Mouse (Mus musculus) T-helper 2 cell (primary cell): ENCODE measurements at regions not wholly inside any gene's neighbourhood (a gene's known extent, or its start where the extent isn't known, plus 50 kb on each side); places are given as distances from the start of the nearest gene placed in this dataset.

Source experiments
- in situ Hi-C: fragments of 300-600 bp; cut with MboI, MseI; formaldehyde crosslinking; loops from one replicate; pipeline ENCODE4 v1.15.1; 2025; ENCODE audit warnings: high pct_unique_total_duplicates

- in situ Hi-C loops = no loop called here
Measured at GRCm38 (mm10) chr13:60237091-60237490, 59.9 kb upstream of the Gas1 start.

DNA sequence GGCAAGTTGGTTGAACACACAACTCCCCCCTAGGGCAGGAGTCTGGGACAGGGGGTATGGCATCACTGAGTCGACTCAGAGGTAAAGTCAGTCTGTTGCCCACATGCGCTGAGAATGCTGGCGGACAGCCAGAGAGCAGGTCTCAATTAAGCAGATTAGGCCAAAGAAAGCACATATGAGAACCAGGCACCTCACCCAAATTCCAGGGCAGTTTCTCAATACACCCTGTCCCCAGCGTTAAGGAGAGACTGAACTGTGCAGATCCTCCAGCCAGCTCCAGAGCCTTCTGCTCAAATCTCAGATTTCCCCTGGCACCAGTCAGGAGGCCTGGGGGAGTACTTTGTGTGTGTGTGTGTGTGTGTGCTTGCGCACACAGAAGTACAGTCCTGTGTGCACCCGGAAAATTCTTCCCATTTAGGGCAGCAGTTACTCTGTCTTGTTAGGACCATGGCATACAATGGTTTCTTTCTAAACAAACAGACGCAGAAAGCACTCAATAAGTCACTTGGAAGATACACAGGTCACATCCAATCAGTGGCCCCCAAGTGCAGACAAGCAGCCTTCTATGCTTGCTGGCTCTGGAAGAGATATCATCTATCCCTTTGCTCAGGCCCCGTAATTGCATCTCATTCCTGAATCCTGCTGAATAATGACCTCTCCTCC, 65.4 kb upstream of the Gas1 start:
- in situ Hi-C loops = no loop called here

DNA sequence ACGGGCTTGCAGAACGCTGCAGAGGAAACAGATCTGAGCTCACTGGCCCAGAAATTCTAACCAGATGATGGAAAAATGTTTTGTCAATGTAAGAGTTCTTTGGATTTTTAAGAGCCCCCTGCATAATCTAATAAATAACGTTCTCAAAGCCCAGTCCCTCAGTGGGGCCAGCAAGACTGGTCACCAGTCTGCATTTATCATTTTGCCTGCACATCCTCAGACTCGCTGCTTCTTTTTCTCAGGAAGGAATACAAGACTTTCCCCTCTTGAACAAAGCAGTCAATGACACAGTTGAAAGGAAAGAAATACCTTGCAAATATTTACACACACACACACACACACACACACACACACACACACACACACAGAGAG, 65.9 kb upstream of the Gas1 start:
- in situ Hi-C loops = no loop called here

GRCm38 (mm10) chr13:60255162-60255561, 78.0 kb upstream of the Gas1 start:
- in situ Hi-C loops = no loop called here

DNA sequence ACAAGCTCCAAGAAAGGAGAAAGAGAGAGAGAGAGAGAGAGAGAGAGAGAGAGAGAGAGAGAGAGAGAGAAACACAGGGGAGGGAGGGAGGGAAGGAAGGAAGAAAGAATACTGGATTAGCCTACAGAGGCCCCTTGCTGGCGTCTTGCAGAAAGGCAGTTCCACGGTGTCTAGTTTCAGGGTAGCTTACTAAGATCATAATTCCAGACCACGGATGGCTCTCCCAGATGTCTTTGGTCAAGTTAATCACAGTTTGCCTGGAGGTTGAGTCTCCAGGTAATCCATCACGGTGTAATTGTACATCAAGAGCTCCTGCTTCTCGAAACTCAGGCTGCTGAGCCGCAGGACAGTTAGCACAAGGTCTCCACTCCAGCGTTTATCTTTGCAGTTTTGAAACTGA, 78.5 kb upstream of the Gas1 start:
- in situ Hi-C loops = no loop called here

DNA sequence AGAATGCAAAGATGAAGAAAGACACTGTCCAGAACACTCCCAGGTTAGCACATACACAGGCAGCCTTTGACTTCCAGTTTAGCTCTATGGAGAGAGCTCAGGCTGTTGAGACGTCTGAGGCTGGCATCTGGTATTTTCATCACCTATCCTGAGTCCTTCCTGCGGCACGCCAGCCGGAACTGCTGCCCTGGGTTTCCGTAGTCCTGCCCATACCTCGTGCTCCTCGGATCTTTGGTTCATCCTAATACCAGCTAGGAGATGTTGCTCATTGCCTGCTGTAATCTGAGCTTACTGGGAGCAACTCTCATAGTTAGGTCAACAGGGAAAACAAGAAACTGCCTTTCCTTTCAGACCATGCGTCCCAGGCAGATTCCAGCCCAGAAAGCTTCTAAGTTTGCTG, 79.8 kb upstream of the Gas1 start:
- in situ Hi-C loops = no loop called here

DNA sequence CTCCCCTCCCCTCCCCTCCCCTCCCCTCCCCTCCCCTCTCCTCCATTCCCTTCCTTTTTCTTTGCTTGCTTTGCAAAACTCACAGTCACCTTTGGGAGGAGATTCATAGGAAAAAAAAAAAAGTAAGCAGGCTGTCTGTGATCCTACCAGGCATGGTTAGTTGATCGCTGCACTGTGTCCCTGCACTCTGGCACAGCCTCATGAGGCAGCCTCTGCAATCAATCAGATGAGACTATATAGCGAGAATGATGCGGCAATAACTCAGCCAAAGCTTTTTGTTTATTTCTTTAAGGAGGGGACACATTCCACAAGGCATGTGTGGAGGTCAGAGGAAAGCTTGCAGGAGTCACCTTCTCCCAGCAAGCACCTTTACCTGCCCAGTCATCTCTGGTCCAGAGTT, 80.7 kb upstream of the Gas1 start:
- in situ Hi-C loops = no loop called here

- in situ Hi-C loops = loop anchor here (5.0 kb wide), 1 partner anchor 250 kb away; no protein-coding TSS in a partner anchor
Measured at GRCm38 (mm10) chr13:60262449-60263028, 85.4 kb upstream of the Gas1 start.

GRCm38 (mm10) chr13:60264504-60264903, 87.3 kb upstream of the Gas1 start:
- in situ Hi-C loops = loop anchor here (5.0 kb wide), 1 partner anchor 252 kb away; no protein-coding TSS in a partner anchor

DNA sequence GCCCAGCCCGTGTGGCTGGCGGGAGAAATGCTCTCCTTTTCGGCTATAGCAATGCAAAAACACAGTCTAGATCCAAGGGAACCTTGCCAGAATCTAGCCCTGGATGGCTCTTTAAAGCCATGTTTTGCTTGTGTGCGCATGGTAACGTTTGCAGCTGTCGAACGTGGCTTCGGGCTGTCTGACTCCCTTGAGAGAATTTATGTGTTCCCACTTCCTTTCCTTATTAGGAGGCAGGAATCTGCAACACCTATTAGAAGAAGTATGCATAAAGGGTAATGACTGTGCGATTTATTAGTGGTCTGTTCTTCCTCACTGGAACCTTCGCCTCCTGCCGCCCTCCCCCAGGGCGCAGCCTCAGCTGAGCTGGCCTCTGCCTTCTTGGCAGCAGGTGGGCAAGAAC, 90.4 kb upstream of the Gas1 start:
- in situ Hi-C loops = no loop called here

- in situ Hi-C loops = no loop called here
Measured at GRCm38 (mm10) chr13:60268256-60268655, 91.1 kb upstream of the Gas1 start.

DNA sequence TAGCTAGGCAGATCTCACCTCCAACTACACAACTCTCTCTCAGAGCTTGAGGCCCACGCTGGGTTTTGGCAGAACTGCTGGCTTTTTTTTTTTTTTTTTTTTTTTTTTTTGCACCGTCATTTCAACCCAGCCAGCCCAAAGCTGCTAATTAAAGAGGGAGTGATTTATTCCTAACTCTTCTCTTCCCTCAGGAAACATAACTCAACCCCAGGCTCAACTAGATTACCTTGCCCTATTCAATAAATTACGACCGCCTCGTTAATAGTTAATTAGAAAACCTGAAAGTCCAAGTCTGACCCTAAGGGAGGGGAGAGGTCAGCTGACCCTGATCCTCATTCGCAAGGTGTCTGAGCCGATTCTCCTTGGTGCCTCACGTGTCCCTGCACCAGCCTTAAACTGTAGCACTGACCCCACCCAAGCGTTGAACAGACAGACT, 92.3 kb upstream of the Gas1 start:
- in situ Hi-C loops = no loop called here

DNA sequence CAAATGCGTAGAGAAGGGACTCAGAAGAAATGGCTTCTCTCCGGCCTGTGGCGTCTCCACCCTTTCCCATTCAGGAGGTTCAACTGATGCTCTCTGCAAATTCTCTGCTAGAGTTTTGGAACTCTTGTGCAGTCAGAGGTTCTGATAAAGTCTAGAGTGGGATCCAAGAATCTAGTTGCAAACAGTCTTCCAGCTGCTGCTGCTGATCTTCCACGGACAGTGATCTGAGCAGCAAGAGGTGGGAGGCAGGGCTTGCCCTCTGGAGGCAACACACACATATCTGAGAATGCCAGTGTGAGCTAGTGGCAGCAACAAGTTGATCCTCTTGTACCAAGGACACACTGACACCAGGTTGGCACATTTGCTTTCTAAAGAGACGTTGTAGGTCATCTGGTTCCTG, 93.4 kb upstream of the Gas1 start:
- in situ Hi-C loops = loop anchor here (10.0 kb wide), 1 partner anchor 1196 kb away; no protein-coding TSS in a partner anchor

DNA sequence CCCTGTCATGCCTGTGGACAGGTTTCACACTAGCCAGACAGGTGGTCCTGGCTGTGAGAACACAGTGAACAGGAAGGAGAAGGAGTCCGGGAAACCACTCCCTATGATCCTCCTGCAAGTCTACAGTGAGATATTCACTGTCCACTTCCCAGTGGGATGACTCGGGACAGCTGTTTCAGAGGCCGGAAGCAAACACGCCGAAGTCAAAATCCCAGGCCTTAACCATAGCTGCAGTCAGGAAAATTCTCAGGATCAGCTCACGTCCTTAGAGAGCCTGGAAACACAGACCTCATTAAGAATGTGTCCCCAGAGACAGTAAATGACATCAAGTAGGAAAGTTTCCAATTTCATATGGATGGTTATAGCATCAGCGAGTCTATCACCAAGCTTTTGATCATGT, 96.2 kb upstream of the Gas1 start:
- in situ Hi-C loops = loop anchor here (10.0 kb wide), 1 partner anchor 1199 kb away; no protein-coding TSS in a partner anchor

- in situ Hi-C loops = no loop called here
Measured at GRCm38 (mm10) chr13:60282543-60283251, 105.5 kb upstream of the Gas1 start.

- in situ Hi-C loops = no loop called here
Measured at GRCm38 (mm10) chr13:60286525-60287224, 109.5 kb upstream of the Gas1 start.

GRCm38 (mm10) chr13:60289650-60290049, 112.5 kb upstream of the Gas1 start:
- in situ Hi-C loops = loop anchor here (5.0 kb wide), 1 partner anchor 108 kb away; no protein-coding TSS in a partner anchor

DNA sequence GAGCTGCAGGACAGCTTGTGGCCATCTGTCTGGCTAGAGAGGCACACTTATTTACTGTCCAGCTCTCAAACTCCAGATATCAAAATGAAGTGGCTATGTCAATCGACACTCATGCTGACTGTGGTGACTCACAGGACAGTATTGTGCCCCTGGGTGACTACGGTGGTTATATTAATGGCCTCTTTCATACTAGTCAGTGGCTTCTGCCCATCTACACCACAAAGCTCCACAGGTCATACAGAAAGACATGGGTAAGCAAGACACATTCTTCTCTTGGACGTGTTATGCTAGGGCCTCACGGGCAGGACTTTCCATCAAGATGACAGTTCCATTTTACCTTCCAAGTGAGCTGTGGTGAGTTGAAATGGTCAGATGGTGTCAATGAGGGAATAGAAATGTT, 113.7 kb upstream of the Gas1 start:
- in situ Hi-C loops = loop anchor here (5.0 kb wide), 1 partner anchor 106 kb away; no protein-coding TSS in a partner anchor

DNA sequence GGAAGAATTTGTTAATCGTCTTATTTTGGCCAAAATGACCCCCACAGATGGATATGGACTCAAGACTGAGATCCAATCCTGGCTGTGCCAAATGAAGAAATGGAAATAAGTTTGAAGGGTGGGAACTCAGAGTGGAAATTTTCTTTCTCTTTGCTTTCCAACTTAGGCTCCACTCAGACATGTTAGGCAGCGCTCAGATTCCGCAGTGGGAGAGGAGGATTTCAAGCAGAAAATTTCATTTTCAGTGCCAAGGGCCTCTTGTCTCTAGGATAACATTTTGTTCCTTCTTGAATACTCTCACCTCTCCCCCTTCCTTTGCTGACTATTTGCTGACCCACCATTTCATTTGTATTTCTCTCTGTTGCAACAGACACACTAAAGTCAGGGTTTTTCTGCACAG, 114.2 kb upstream of the Gas1 start:
- in situ Hi-C loops = loop anchor here (5.0 kb wide), 1 partner anchor 106 kb away; no protein-coding TSS in a partner anchor

DNA sequence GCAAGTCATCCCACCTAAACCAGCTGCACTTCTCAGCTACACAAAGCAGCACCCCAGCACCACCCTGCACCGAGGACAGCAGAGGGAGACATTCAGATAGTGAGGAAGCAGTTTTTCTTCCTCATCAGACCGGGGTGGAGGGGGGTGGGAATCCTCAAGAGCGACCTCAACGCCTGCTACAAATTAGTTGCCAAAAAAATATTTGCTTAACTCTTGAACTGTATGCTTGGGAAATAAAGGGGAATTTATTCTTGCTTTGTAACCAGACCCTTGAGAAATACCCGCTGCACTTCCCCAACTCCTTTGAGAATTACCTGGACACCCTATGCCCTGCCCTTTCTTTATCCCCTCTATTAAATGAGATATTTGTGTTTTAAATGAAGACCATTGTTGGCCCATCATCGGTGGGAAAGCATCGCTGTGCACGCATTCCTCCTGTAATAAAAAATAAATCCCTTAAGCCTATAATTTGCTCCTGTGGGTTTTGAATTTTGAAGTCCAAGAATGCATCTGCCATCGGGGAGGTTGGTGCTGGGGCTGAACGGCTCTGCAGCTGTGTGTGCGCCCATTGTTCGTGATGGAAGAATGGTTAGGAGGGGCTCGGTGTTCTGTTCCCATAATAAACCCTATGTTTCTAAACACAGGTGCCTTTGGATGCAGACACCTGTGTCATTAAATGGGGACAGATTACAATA, 119.2 kb upstream of the Gas1 start:
- in situ Hi-C loops = no loop called here

DNA sequence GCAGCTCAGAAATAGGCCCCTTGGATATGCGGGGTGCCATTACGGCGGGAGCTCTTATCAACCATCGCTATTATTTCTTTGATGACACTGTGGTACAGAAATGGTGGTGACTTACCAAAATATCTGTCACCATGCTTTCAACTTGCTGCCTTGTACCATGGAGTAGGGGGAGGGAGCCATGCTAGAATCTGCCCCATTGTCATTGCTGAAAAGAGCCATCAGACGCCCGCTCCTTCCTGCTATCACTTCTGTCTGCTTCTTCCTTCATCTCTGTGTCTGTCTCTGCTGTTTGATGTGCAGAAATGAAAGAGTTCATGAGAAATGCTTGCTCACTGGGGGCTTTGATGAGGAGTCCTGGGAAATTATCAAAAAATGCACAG, 119.7 kb upstream of the Gas1 start:
- in situ Hi-C loops = no loop called here
